Mouse (Mus musculus): Measurements from ENCODE around the gene Zfp949.

GRCm38 (mm10) chr9:88525341-88525740, 22.5 kb upstream of the Zfp949 start:
- TF ChIP-seq GATA1 (IDR thresholded peaks at IDR 0.05; ENCODE audit: low read length) (no peak), TAL1 (IDR thresholded peaks at IDR 0.05; ENCODE audit: low read length) (no peak)

All from erythroblast, embryonic 14.5 days (primary cell).